9 mouse cellular contexts compared by ENCODE assay signal in the genomic region with DNA sequence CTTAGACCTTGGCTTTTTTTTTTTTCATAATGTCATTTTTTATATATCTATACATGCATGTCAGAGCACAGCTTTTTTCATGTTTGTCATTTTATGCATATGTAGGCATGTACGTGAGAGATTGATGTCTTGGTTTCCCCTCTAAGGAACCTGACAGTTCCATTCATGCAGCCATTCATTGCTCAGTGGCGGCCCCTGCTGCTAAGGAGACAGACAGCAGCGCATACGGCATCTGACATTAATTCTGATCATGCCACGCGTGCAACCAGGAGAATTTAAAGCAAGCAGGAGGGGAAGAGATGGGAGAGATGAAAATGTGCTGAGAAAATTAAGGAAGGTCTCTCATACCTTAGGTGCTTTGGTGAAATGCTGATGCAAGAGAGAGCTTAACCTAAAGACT.
DNase-seq lines count a peak whose midpoint lies in the region; ATAC-seq lines count a peak whose summit lies in the region.
"Had no signal": no experiment of that assay in that cellular context is flagged by ENCODE, and none has a peak within 500 bp of the region (broad histone marks: within the 10 kb centered on the region; RNA-seq: fewer than 3 reads in every experiment).

No protein-coding gene starts in this region.

- no peak overlapping the region for H3K27ac ChIP-seq in limb, embryonic 15.5 days
- peak overlapping the region; percentile 69 for H3K27ac ChIP-seq in neural tube, embryonic 14.5 days (ENCODE audit: low read depth, low read length)
- H3K27ac ChIP-seq: heart, embryonic 13.5 days had no signal

- H3K27me3 ChIP-seq in limb, embryonic 15.5 days, result no peaks in the 10 kb centered on the region
- no peaks in the 10 kb centered on the region for H3K27me3 ChIP-seq in neural tube, embryonic 14.5 days (ENCODE audit: control insufficient read depth, insufficient read depth, low read length)
- H3K27me3 ChIP-seq: heart, embryonic 13.5 days had no signal

- peak; percentile 61 for ATAC-seq in activated CD4-positive, CD25-positive, alpha-beta regulatory T cell, adult 4 months
- no peak for ATAC-seq in limb, embryonic 15.5 days (ENCODE audit: insufficient number of reproducible peaks, low FRiP score, low TSS enrichment, low read depth)
- peak; percentile 72 for ATAC-seq in neural tube, embryonic 14.5 days (ENCODE audit: low read depth)

- 5% methylated on average over 6 of the region's 6 CpGs for WGBS in limb, embryonic 15.5 days
- WGBS in neural tube, embryonic 14.5 days, result 4% methylated on average over 6 of the region's 6 CpGs

- no peaks in the 10 kb centered on the region for H3K9me3 ChIP-seq in limb, embryonic 15.5 days
- no peaks in the 10 kb centered on the region for H3K9me3 ChIP-seq in neural tube, embryonic 14.5 days (ENCODE audit: control insufficient read depth, low read length)
- H3K9me3 ChIP-seq: heart, embryonic 13.5 days had no signal

- intact Hi-C loops in gastrocnemius, postnatal 14 days (cut with DNase I; ENCODE audit: low total_unique reads), result loop anchor here (5.0 kb wide), 1 partner anchor 159 kb away; no protein-coding TSS in a partner anchor

- peak; percentile 68 for DNase-seq in CD4-positive, CD25-positive, alpha-beta regulatory T cell, adult 2 months (ENCODE audit: low read depth, low spot score)
- peak; percentile 83 for DNase-seq in embryo, embryonic 10 days (ENCODE audit: low spot score)
- peak; percentile 48 for DNase-seq in gastrocnemius, postnatal 14 days
- peak; percentile 78 for DNase-seq in kidney, postnatal 10 days
- DNase-seq in urinary bladder, adult 2 months (ENCODE audit: low spot score), result peak; percentile 25

- H3K4me3 ChIP-seq in limb, embryonic 15.5 days, result no peak overlapping the region
- peak overlapping the region; percentile 44 for H3K4me3 ChIP-seq in neural tube, embryonic 14.5 days (ENCODE audit: low read depth, low read length)
- H3K4me3 ChIP-seq: heart, embryonic 13.5 days had no signal

- H3K4me1 ChIP-seq in limb, embryonic 15.5 days, result no peaks in the 10 kb centered on the region
- H3K4me1 ChIP-seq in neural tube, embryonic 14.5 days (ENCODE audit: control insufficient read depth, insufficient read depth, low read length), result peaks cover 20% of the 10 kb centered on the region

- 0 out of 2 replicates have a peak overlapping the region, but pooled peaks have one; percentile 12 for H3K4me2 ChIP-seq in limb, embryonic 15.5 days
- H3K4me2 ChIP-seq in neural tube, embryonic 14.5 days (ENCODE audit: low read depth, low read length), result peak overlapping the region; percentile 70
- H3K4me2 ChIP-seq: heart, embryonic 13.5 days had no signal

- no peaks in the 10 kb centered on the region for H3K36me3 ChIP-seq in limb, embryonic 15.5 days
- H3K36me3 ChIP-seq in neural tube, embryonic 14.5 days (ENCODE audit: control insufficient read depth, insufficient read depth, low read length), result no peaks in the 10 kb centered on the region
- H3K36me3 ChIP-seq: heart, embryonic 13.5 days had no signal

- H3K9ac ChIP-seq in limb, embryonic 15.5 days, result no peak overlapping the region
- peak overlapping the region; percentile 18; the same call in 1 of the 2 replicates for H3K9ac ChIP-seq in neural tube, embryonic 14.5 days (replicated peaks; ENCODE audit: low read depth, low read length)
- H3K9ac ChIP-seq: heart, embryonic 13.5 days had no signal

Comparison
In these comparisons a context has a peak if more than half of its experiments do, and no peak if none do; other contexts are left out.
1. DNase-seq: peak in every context shown above with its lines; median percentile 83 in embryo, embryonic 10 days; 78 in kidney, postnatal 10 days; 68 in CD4-positive, CD25-positive, alpha-beta regulatory T cell, adult 2 months; 48 in gastrocnemius, postnatal 14 days; 25 in urinary bladder, adult 2 months.